Mouse (Mus musculus) ES-E14 (cell line): ENCODE measurements around the gene Ubqln3.

Source experiments
- HCFC1 ChIP-seq: IDR thresholded peaks from 2 replicates; pipeline ENCODE4 v1.6.1; 2012; ENCODE audit warnings: low read length, inconsistent platforms, borderline replicate concordance; ENCODE audit not compliant: insufficient read depth
- MAFK ChIP-seq: IDR thresholded peaks from 2 replicates; pipeline ENCODE4 v1.6.1; 2014; ENCODE audit warnings: mild to moderate bottlenecking, low read depth, low read length, inconsistent platforms; ENCODE audit not compliant: insufficient read depth

DNA sequence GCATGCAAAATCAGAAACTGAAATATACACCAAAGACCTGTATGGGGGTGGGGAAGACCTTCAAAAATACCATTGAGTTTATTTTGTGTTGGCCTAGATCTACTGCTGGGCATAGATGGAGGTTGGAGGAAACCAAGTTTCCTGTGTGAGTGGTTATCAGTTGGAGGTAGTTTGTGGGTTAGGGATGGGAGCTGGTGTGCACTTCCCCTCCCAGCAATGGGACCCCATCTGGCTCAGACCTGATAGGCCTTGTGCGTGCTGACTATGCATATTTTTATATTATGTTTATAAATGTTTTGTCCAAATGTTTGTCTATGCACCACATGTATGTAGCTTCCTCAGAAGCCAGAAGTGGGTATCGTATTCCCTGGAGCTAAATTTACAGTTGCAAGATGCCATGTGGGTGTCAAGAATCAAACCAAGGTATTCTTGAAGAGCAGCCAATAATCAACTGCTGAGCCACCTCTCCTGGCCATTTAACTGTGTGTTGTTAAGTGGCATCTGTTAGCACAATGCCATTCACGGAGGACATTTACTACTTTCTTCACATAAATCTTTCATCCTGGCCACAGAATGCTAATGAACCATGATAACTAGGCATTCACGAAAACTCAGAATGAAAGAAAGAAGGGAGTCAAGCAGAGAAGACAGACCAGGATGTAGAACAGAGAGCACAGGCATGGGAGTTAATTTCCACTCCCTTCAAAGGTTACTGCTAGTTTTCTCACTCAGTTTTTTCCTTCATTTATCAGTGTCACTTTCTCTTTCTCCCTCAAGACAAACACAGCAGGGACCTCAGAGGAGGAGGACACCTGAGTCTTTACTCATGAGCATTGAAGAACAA lies 38.9 kb downstream of the Ubqln3 start:
- 0 out of 2 replicates have a peak, but pooled peaks have one; percentile 27 for TF ChIP-seq MAFK
- no peak for TF ChIP-seq HCFC1
